Mouse (Mus musculus) limb, embryonic 13.5 days (tissue): ENCODE results near the gene Pacrg. TPM values are rescaled to one million over a fixed set of nuclear protein-coding genes. Genes with fewer than 3 reads are reported as not detected.

Experiments
- ATAC-seq: fragments of 200-750 bp; cut with Nextera tagmentation; 2 replicates; pipeline ENCODE4 v1.8.0; 2017; ENCODE audit warnings: low read depth, moderate number of reproducible peaks, moderate TSS enrichment; ENCODE audit not compliant: low FRiP score
- H3K27ac ChIP-seq: fragments of 300-500 bp; sonication (generic); 2 replicates; pipeline ENCODE4 v1.5.1; 2015; ENCODE audit warnings: inconsistent platforms, mild to moderate bottlenecking, moderate library complexity
- H3K27me3 ChIP-seq: fragments of 300-500 bp; sonication (generic); 2 replicates; pipeline ENCODE4 v1.6.1; 2015; ENCODE audit warnings: mild to moderate bottlenecking, inconsistent platforms
- H3K36me3 ChIP-seq: fragments of 300-500 bp; sonication (generic); 2 replicates; pipeline ENCODE4 v1.6.1; 2015; ENCODE audit warnings: inconsistent platforms, mild to moderate bottlenecking, moderate library complexity
- H3K4me1 ChIP-seq: fragments of 300-500 bp; sonication (generic); 2 replicates; pipeline ENCODE4 v1.6.1; 2015; ENCODE audit warnings: inconsistent platforms
- H3K4me2 ChIP-seq: fragments of 300-500 bp; sonication (generic); replicated peaks from 2 replicates; pipeline ENCODE4 v1.6.1; 2015; ENCODE audit warnings: inconsistent platforms, mild to moderate bottlenecking, moderate library complexity
- H3K4me3 ChIP-seq: fragments of 300-500 bp; sonication (generic); 2 replicates; pipeline ENCODE4 v1.5.1; 2015; ENCODE audit warnings: moderate library complexity, mild to moderate bottlenecking, inconsistent platforms
- H3K9ac ChIP-seq: fragments of 300-500 bp; sonication (generic); 2 replicates; pipeline ENCODE4 v1.6.1; 2015; ENCODE audit warnings: mild to moderate bottlenecking, inconsistent platforms
- H3K9me3 ChIP-seq: fragments of 300-500 bp; sonication (generic); 2 replicates; pipeline ENCODE4 v1.6.1; 2016; ENCODE audit warnings: inconsistent platforms
- WGBS: fragments of 180-500 bp; shearing (Covaris S2); methylation state at CpG from one replicate; pipeline ENCODE4 v1.1.7; 2015; 5-methylcytosine and 5-hydroxymethylcytosine counted together
- polyA plus RNA-seq: library from polyadenylated mRNA; unstranded; fragments of >200 nt; fragmentation: Nextera tagmentation; extraction: Ambion mirVana; gene quantifications from 2 replicates; pipeline ENCODE4 v1.2.1, GENCODE M21; 2015

Pacrg gene
- polyA plus RNA-seq, 1 experiment from 2014 or later, result 1.4 TPM

DNA sequence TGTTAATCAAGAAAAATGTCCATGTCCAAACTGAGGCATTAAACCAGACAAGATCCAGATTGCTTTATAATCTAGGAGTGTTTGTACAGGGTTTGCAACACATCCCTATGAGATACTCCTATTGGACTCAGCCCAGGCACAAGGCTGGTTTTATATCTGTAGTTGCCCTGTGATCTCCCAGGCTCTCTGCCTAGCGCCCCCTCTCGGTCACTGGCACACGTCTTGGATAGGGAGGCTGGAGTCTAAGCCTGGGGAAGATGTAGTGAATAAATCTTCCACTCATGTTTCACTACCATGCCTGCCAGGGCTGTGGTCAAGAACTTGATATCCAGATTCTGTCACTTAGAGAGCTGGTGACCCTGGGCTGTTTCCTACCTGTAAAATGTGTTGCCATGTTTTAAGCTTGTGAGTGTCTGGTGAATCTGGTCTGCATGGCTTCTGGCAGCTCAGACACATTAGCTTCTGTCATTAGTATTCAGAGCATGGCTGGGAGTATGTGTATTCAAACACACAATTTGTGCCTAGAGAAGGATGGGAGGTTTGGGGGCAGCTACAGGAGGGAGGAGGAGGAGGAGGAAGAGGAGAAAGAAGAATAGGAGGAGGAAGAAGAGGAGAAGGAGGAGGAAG lies 310.7 kb downstream of the Pacrg start:
- Histone ChIP-seq H3K36me3 (no peaks in the 10 kb centered on the region), H3K27me3 (peaks cover 3% of the 10 kb centered on the region), H3K4me1 (peaks cover 5% of the 10 kb centered on the region), H3K4me2 (no peak overlapping the region), H3K9ac (no peak overlapping the region), H3K4me3 (no peak overlapping the region), H3K9me3 (no peaks in the 10 kb centered on the region), H3K27ac (no peak overlapping the region)
- 73% methylated on average over 3 of the region's 3 CpGs for WGBS
- no peak for ATAC-seq

DNA sequence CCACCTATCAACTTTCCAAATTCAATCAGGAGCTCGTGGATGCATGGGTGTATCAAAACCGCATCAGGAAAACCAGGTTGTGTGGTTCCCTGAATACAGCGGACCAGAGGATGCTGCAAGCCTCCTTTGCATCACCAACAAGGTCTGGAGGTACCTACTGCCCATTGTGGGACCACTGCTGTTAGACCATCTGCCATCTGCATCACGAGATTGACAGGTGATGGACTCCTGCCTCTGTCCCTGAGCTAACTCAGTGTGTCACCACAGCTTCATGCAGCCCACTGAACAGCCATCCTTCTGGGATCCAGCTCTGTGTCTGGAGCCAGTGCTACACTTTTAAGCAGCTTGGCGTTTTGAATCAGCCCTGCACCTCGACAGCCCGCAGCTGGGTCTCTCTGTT lies 318.8 kb downstream of the Pacrg start:
- no peak overlapping the region for H3K4me2 ChIP-seq
- 0 out of 2 replicates have a peak, but pooled peaks cover 3% of the 10 kb centered on the region for H3K27me3 ChIP-seq
- H3K9ac ChIP-seq, result no peak overlapping the region
- no peak overlapping the region for H3K27ac ChIP-seq
- H3K4me3 ChIP-seq, result no peak overlapping the region
- WGBS, result 83% methylated on average over 7 of the region's 7 CpGs
- no peak for ATAC-seq
- H3K9me3 ChIP-seq, result no peaks in the 10 kb centered on the region
- no peaks in the 10 kb centered on the region for H3K36me3 ChIP-seq
- H3K4me1 ChIP-seq, result peaks cover 14% of the 10 kb centered on the region

GRCm38 (mm10) chr17:10519506-10520155 lies 320.5 kb downstream of the Pacrg start:
- peak overlapping the region; percentile 3; the same call in 1 of the 2 replicates for H3K4me2 ChIP-seq
- 0 out of 2 replicates have a peak, but pooled peaks cover 3% of the 10 kb centered on the region for H3K27me3 ChIP-seq
- H3K9ac ChIP-seq, result no peak overlapping the region
- no peak overlapping the region for H3K27ac ChIP-seq
- no peaks in the 10 kb centered on the region for H3K36me3 ChIP-seq
- peaks cover 26% of the 10 kb centered on the region for H3K4me1 ChIP-seq
- 39% methylated on average over 11 of the region's 11 CpGs for WGBS
- no peaks in the 10 kb centered on the region for H3K9me3 ChIP-seq
- ATAC-seq, result no peak
- H3K4me3 ChIP-seq, result no peak overlapping the region

GRCm38 (mm10) chr17:10514812-10515211 lies 325.3 kb downstream of the Pacrg start:
- H3K4me3 ChIP-seq, result no peak overlapping the region
- no peak for ATAC-seq
- no peak overlapping the region for H3K9ac ChIP-seq
- H3K27me3 ChIP-seq, result no peaks in the 10 kb centered on the region
- H3K36me3 ChIP-seq, result no peaks in the 10 kb centered on the region
- H3K27ac ChIP-seq, result no peak overlapping the region
- 42% methylated on average over 6 of the region's 6 CpGs for WGBS
- no peak overlapping the region for H3K4me2 ChIP-seq
- H3K9me3 ChIP-seq, result no peaks in the 10 kb centered on the region
- peaks cover 25% of the 10 kb centered on the region for H3K4me1 ChIP-seq

GRCm38 (mm10) chr17:10510913-10511759 lies 329.0 kb downstream of the Pacrg start:
- Histone ChIP-seq H3K36me3 (no peaks in the 10 kb centered on the region), H3K9ac (no peak overlapping the region), H3K4me1 (peaks cover 21% of the 10 kb centered on the region), H3K27ac (no peak overlapping the region), H3K4me2 (no peak overlapping the region), H3K9me3 (no peaks in the 10 kb centered on the region), H3K27me3 (no peaks in the 10 kb centered on the region), H3K4me3 (no peak overlapping the region)
- ATAC-seq, result no peak
- WGBS, result 84% methylated on average over 10 of the region's 10 CpGs

GRCm38 (mm10) chr17:10510467-10510866 lies 329.6 kb downstream of the Pacrg start:
- no peak for ATAC-seq
- Histone ChIP-seq H3K4me3 (no peak overlapping the region), H3K4me1 (peaks cover 18% of the 10 kb centered on the region), H3K9me3 (no peaks in the 10 kb centered on the region), H3K36me3 (no peaks in the 10 kb centered on the region), H3K27me3 (no peaks in the 10 kb centered on the region), H3K27ac (no peak overlapping the region), H3K4me2 (no peak overlapping the region), H3K9ac (no peak overlapping the region)
- WGBS, result 78% methylated on average over 5 of the region's 5 CpGs

- ATAC-seq, result no peak
- Histone ChIP-seq H3K4me2 (no peak overlapping the region), H3K27me3 (no peaks in the 10 kb centered on the region), H3K4me3 (no peak overlapping the region), H3K4me1 (peaks cover 9% of the 10 kb centered on the region), H3K27ac (no peak overlapping the region), H3K36me3 (no peaks in the 10 kb centered on the region), H3K9me3 (no peaks in the 10 kb centered on the region), H3K9ac (no peak overlapping the region)
- WGBS, result 91% methylated on average over 2 of the region's 2 CpGs
Observed at GRCm38 (mm10) chr17:10508088-10508487, 332.0 kb downstream of the Pacrg start.

DNA sequence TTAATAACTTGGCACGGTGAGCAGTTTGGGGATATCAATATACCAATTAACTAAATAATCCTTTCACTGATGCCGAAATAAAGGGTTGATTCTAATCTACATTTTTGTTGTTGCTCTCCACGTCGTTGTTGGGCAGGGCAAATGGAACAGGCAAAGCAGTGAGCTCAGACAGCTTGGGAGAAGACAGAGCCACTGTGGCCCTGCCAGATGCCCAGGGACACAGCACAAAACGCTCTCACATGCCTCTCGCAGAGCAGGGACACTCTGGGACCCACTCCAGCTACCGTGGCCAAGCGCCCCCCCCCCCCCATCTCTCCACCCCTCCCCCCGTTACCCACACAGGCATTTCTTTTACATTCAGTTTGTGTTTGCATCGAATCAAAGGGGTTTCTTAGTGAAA lies 332.6 kb downstream of the Pacrg start:
- WGBS, result 36% methylated on average over 10 of the region's 10 CpGs
- no peak overlapping the region for H3K4me2 ChIP-seq
- H3K9me3 ChIP-seq, result no peaks in the 10 kb centered on the region
- no peaks in the 10 kb centered on the region for H3K27me3 ChIP-seq
- H3K9ac ChIP-seq, result no peak overlapping the region
- peaks cover 9% of the 10 kb centered on the region for H3K4me1 ChIP-seq
- no peak overlapping the region for H3K4me3 ChIP-seq
- ATAC-seq, result no peak
- no peak overlapping the region for H3K27ac ChIP-seq
- H3K36me3 ChIP-seq, result no peaks in the 10 kb centered on the region

- no peak overlapping the region for H3K4me2 ChIP-seq
- H3K9me3 ChIP-seq, result no peaks in the 10 kb centered on the region
- ATAC-seq, result no peak
- WGBS, result 84% methylated on average over 3 of the region's 3 CpGs
- H3K4me3 ChIP-seq, result no peak overlapping the region
- H3K27ac ChIP-seq, result no peak overlapping the region
- no peaks in the 10 kb centered on the region for H3K36me3 ChIP-seq
- H3K27me3 ChIP-seq, result no peaks in the 10 kb centered on the region
- peaks cover 9% of the 10 kb centered on the region for H3K4me1 ChIP-seq
- H3K9ac ChIP-seq, result no peak overlapping the region
Observed at GRCm38 (mm10) chr17:10506896-10507295, 333.2 kb downstream of the Pacrg start.

GRCm38 (mm10) chr17:10501439-10501838 lies 338.7 kb downstream of the Pacrg start:
- ATAC-seq, result no peak
- Histone ChIP-seq H3K4me2 (no peak overlapping the region), H3K4me1 (peaks cover 11% of the 10 kb centered on the region), H3K27me3 (no peaks in the 10 kb centered on the region), H3K9me3 (no peaks in the 10 kb centered on the region), H3K36me3 (no peaks in the 10 kb centered on the region), H3K9ac (no peak overlapping the region), H3K27ac (no peak overlapping the region), H3K4me3 (no peak overlapping the region)
- 57% methylated on average over 2 of the region's 2 CpGs for WGBS

GRCm38 (mm10) chr17:10500795-10501432 lies 339.2 kb downstream of the Pacrg start:
- Histone ChIP-seq H3K4me2 (no peak overlapping the region), H3K9me3 (no peaks in the 10 kb centered on the region), H3K36me3 (no peaks in the 10 kb centered on the region), H3K27me3 (0 out of 2 replicates have a peak, but pooled peaks cover 4% of the 10 kb centered on the region), H3K9ac (no peak overlapping the region), H3K4me1 (peaks cover 11% of the 10 kb centered on the region), H3K27ac (no peak overlapping the region), H3K4me3 (no peak overlapping the region)
- WGBS, result 45% methylated on average over 12 of the region's 12 CpGs
- ATAC-seq, result no peak
